Mouse (Mus musculus) megakaryocyte, embryonic 14.5 days (primary cell): Measurements from ENCODE around the gene Kdm5c. TPM values are rescaled to one million over a fixed set of nuclear protein-coding genes. Genes with fewer than 3 reads are reported as not detected.
"Not testable (repeated sequence)": the region's sequence is repeated elsewhere in the genome, so short reads cannot be mapped to it uniquely, and the experiment has no call there.

Experiments used
- H3K27me3 ChIP-seq: replicated peaks from 2 replicates; pipeline ENCODE3; 2012; ENCODE audit warnings: inconsistent platforms
- H3K36me3 ChIP-seq: replicated peaks from 2 replicates; pipeline ENCODE3; 2012; ENCODE audit warnings: low read length, inconsistent platforms, mixed read lengths
- H3K4me1 ChIP-seq: 2 replicates; pipeline ENCODE4 v1.6.1; 2012; ENCODE audit warnings: inconsistent platforms
- H3K4me3 ChIP-seq: replicated peaks from 2 replicates; pipeline ENCODE3; 2012; ENCODE audit warnings: moderate library complexity, mild to moderate bottlenecking, inconsistent platforms
- H3K9me3 ChIP-seq: 2 replicates; pipeline ENCODE4 v1.6.1; 2012; ENCODE audit warnings: inconsistent platforms
- FLI1 ChIP-seq: IDR thresholded peaks from 2 replicates; pipeline ENCODE4 v1.6.1; 2012; ENCODE audit warnings: low read length, inconsistent platforms, mixed read lengths
- GATA1 ChIP-seq: IDR thresholded peaks from 3 replicates; pipeline ENCODE4 v1.6.1; 2012; ENCODE audit warnings: mixed read lengths, low read length, inconsistent platforms, borderline replicate concordance
- polyA plus RNA-seq: library from polyadenylated mRNA; stranded (reverse); fragments of >175 nt; gene quantifications from 2 replicates; pipeline ENCODE4 v1.2.3, GENCODE M21; 2012; ENCODE audit warnings: low replicate concordance; ENCODE audit not compliant: insufficient read depth

The Kdm5c gene
- polyA plus RNA-seq, 1 experiment: 70.8 TPM

DNA sequence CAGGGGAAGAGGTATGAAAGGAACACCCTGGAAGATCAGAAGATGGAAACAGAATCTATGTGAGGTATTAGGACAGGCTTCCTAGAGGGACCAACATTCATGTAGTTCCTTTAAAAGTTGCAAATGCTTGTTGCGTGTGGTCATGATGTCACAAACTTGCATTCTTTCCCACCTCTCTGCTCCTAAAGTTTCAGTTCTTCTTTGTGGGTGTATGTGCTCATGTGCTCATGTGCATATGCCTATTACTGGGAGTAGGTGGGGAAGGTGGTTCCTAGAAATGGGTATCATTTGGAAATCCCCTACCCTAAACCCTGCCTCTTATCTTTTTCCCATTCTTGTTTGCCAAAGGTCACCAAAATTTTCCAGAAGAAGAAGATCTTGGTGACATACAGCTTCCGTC is 14.3 kb upstream of the Kdm5c start:
- TF ChIP-seq GATA1: no peak
- TF ChIP-seq FLI1: no peak
- Histone ChIP-seq H3K27me3 (peaks cover 59% of the 10 kb centered on the region), H3K9me3 (no peaks in the 10 kb centered on the region), H3K36me3 (peaks cover 18% of the 10 kb centered on the region), H3K4me1 (peaks cover 6% of the 10 kb centered on the region), H3K4me3 (no peak overlapping the region)

DNA sequence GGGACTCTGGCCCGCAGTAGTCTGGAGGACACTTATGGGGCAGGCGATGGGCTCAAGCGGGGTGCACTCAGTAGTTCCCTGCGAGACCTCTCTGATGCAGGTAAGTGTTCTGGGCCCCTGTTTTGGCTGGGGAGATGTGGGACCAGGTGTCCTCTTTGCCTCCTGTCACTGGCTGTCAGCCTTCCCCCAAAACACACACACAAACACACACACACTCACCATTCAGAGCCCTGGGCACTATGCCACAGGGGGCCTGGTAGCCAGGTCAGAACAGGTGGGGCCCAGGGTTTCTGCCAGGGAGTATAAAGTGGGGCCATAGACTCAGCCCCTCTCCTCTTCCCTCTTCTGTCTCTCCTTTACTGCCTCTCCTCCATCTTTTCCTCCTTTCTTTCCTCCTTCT is 11.1 kb upstream of the Kdm5c start:
- H3K36me3 ChIP-seq: peaks cover 14% of the 10 kb centered on the region
- H3K4me3 ChIP-seq: no peak overlapping the region
- TF ChIP-seq GATA1 (no peak), FLI1 (no peak)
- H3K9me3 ChIP-seq: no peaks in the 10 kb centered on the region
- H3K27me3 ChIP-seq: peaks cover 60% of the 10 kb centered on the region
- peaks cover 12% of the 10 kb centered on the region for H3K4me1 ChIP-seq

DNA sequence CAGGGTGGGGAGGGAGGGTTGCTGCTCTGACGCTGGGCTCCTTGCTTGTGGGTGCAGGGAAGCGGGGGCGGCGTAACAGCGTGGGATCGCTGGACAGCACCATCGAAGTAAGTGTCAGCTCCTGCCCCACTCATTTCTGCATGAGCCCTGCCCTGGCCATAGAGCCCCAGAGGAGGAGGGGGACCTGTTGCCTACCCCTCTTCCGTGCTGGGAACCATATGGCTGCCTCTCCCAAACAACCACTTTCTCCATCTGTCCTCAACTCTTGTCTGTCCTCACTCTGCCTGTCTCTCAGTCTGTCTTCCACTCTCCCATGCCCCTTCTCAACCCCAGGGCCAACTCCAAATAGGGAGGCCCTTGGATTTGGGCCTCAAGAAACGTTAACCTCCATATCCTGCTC is 10.6 kb upstream of the Kdm5c start:
- no peak overlapping the region for H3K4me3 ChIP-seq
- TF ChIP-seq FLI1: no peak
- TF ChIP-seq GATA1: no peak
- H3K36me3 ChIP-seq: peaks cover 14% of the 10 kb centered on the region
- H3K27me3 ChIP-seq: peaks cover 58% of the 10 kb centered on the region
- H3K4me1 ChIP-seq: peaks cover 17% of the 10 kb centered on the region
- no peaks in the 10 kb centered on the region for H3K9me3 ChIP-seq

DNA sequence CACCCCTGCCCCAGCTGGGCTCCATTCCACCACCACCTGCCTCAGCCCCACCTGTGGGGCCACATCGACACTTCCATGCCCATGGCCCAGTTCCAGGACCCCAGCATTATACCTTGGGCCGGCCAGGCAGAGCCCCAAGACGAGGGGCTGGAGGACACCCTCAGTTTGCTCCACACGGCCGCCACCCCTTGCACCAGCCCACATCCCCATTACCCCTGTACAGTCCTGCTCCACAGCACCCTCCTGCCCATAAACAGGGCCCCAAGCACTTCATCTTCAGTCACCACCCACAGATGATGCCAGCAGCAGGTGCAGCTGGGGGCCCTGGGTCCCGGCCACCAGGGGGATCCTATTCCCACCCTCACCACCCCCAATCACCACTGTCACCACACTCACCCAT is 9.5 kb upstream of the Kdm5c start:
- H3K4me1 ChIP-seq: peaks cover 27% of the 10 kb centered on the region
- H3K36me3 ChIP-seq: peaks cover 14% of the 10 kb centered on the region
- H3K9me3 ChIP-seq: no peaks in the 10 kb centered on the region
- no peak for TF ChIP-seq FLI1
- no peak for TF ChIP-seq GATA1
- H3K4me3 ChIP-seq: no peak overlapping the region
- peaks cover 51% of the 10 kb centered on the region for H3K27me3 ChIP-seq

DNA sequence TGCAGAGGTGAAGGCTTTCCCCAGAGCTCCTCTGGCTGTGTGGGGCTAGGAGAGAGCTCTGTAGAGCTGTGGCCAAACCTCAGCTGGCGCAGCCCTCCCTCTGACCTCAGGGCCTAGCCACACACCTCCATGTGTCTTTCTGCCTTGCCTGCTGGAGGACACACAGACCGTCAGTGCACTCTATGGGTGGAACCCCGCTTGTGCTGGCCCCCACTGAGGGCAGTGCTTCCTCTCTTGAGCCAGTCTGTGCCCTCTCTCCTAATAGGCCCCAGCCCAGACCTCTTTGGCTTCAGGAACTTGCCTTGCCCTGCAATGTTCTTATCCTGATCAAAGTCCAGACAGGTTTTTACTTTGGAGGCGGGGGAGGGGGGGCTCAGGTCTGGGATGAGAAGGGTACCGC is 8.5 kb upstream of the Kdm5c start:
- Histone ChIP-seq H3K27me3 (peaks cover 42% of the 10 kb centered on the region), H3K9me3 (no peaks in the 10 kb centered on the region), H3K36me3 (peaks cover 14% of the 10 kb centered on the region), H3K4me1 (peaks cover 27% of the 10 kb centered on the region), H3K4me3 (no peak overlapping the region)
- TF ChIP-seq FLI1: no peak
- no peak for TF ChIP-seq GATA1

DNA sequence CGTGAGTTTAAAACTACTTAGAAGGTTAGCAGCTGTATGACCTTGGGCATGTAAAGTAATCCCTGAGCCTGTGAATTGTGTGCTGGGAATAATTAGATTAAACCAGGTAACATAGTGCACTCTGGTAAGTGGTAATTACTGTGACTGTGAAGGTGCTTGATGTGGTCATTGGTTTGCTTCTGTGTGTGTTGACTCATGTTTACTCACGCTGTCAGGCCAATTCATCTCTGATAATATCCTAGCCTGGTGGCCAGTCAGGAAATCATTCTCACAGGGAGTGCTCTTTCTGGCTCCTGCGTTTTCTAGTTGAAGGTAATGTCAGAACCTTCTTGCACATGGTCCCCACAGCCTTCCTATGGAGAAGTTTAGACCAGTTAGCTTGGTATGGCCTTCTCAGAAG is 1.3 kb downstream of the Kdm5c start:
- TF ChIP-seq FLI1: no peak
- no peak for TF ChIP-seq GATA1
- H3K4me1 ChIP-seq: peaks cover 20% of the 10 kb centered on the region
- H3K36me3 ChIP-seq: peaks cover 40% of the 10 kb centered on the region
- no peaks in the 10 kb centered on the region for H3K9me3 ChIP-seq
- H3K27me3 ChIP-seq: no peaks in the 10 kb centered on the region
- H3K4me3 ChIP-seq: peak overlapping the region; percentile 97

DNA sequence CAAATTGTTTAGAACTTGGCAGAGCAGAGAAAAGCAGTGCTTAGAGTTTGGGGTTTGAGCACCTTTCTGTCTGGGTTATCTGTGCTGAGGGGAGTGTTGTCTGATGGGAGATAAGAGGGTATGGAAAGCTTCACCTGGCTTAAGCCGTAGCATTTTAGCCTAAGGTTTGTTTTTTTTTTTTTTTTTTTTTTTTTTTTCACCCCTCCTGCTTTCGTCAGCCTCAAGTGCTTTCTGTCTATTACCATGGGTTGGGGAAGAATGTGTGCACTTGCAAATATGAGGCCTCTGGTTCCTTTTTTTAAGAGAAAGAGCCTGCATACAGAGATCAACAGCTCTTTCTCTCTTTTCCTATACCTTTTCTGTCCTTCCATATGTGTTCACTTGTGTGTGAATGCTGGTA is 2.9 kb downstream of the Kdm5c start:
- Histone ChIP-seq H3K36me3 (peaks cover 57% of the 10 kb centered on the region), H3K9me3 (no peaks in the 10 kb centered on the region), H3K27me3 (no peaks in the 10 kb centered on the region), H3K4me3 (no peak overlapping the region), H3K4me1 (peaks cover 20% of the 10 kb centered on the region)
- TF ChIP-seq GATA1 (no peak), FLI1 (no peak)

DNA sequence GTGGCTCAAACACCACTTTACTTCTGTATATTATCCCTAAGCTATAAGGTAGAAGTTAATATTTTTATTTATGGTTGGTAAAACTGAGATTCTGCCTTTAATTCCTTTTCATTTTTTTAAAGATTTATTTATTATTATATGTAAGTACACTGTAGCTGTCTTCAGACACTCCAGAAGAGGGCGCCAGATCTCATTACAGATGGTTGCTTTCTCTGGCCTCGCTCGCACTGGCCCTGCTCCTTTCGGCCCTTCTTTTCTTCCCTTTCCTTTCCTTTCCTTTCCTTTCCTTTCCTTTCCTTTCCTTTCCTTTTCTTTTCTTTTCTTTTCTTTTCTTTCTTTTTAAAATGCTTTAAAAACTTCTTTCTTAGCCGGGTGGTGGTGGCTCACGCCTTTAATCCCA is 10.3 kb downstream of the Kdm5c start:
- H3K36me3 ChIP-seq: peaks cover 95% of the 10 kb centered on the region
- H3K27me3 ChIP-seq, H3K4me1 ChIP-seq, H3K4me3 ChIP-seq, H3K9me3 ChIP-seq: not testable (repeated sequence)

DNA sequence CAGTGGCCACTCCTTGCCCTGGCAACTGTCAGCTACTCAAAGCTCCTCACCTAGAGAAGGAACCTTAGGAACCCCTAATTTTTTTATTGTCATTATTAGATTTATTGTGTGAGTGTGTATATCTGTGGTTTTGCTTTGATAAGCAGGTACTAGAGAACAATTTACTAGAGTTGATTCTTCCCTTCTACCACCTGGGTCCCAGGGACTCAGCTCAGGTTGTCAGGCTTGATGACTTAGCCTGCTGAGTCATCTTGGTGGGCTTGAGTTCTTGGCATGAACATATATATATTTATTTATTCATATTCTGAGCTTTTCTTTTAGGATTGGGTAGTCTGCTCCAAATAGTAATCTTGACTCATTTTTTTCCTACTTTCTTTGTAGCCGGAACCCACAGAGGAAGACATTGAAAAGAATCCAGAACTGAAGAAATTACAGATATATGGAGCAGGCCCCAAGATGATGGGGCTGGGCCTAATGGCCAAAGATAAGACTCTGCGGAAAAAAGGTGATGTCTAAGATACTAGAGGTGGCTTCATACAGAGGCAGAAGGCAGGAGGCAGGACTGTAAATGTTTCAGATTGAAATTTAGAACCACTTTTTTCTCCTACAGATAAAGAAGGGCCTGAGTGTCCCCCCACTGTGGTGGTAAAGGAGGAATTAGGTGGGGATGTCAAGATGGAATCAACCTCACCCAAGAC is 11.8 kb downstream of the Kdm5c start:
- no peak for TF ChIP-seq FLI1
- TF ChIP-seq GATA1: no peak
- no peak overlapping the region for H3K4me3 ChIP-seq
- H3K27me3 ChIP-seq: no peaks in the 10 kb centered on the region
- H3K9me3 ChIP-seq: no peaks in the 10 kb centered on the region
- peaks cover 95% of the 10 kb centered on the region for H3K36me3 ChIP-seq
- no peaks in the 10 kb centered on the region; the same call in 1 of the 2 replicates for H3K4me1 ChIP-seq

DNA sequence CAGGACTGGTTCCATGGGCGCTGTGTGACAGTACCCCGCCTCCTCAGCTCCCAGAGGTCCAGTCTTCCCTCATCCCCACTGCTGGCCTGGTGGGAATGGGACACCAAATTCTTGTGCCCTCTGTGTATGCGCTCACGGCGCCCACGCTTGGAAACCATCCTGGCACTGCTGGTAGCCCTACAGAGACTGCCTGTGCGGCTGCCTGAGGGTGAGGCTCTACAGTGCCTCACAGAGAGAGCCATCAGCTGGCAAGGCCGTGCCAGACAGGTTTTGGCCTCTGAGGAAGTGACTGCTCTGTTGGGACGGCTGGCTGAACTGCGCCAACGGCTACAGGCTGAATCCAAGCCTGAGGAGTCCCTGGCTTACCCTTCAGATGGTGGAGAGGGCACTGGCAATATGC is 38.4 kb downstream of the Kdm5c start:
- H3K4me3 ChIP-seq: no peak overlapping the region
- H3K27me3 ChIP-seq: no peaks in the 10 kb centered on the region
- H3K36me3 ChIP-seq: peaks cover 99% of the 10 kb centered on the region
- H3K9me3 ChIP-seq: no peaks in the 10 kb centered on the region
- peaks cover 14% of the 10 kb centered on the region for H3K4me1 ChIP-seq
- TF ChIP-seq FLI1: no peak
- no peak for TF ChIP-seq GATA1

DNA sequence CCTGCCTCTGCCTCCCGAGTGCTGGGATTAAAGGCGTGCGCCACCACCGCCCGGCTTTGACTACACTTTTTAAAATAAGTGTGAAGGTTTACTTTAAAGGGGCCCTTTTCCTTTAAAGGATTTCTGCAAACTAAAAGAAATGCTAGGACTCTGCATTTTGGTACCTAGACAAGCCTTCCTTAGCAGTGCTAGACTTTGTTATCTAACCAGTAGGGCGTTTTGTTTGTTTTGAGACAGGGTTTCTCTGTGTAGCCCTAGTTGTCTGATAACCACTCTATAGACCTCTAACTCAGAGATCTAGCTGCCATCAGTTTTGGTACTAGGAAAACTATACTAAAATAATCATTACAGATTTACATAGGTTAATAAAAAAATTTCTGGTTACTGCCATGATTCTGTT is 46.6 kb downstream of the Kdm5c start:
- Histone ChIP-seq H3K9me3 (no peaks in the 10 kb centered on the region), H3K4me1 (peaks cover 11% of the 10 kb centered on the region), H3K27me3 (no peaks in the 10 kb centered on the region), H3K4me3 (no peak overlapping the region), H3K36me3 (peaks cover 39% of the 10 kb centered on the region)
- TF ChIP-seq GATA1 (no peak), FLI1 (no peak)
